Mouse (Mus musculus) spleen, adult 2 months (tissue): ENCODE measurements around the gene Upp2. TPM values are rescaled to one million over a fixed set of nuclear protein-coding genes. Genes with fewer than 3 reads are reported as not detected.

Experiments
- DNase-seq, 2 experiments: peaks; one replicate each; pipeline versions ENCODE4 v3.0.0 to v3.0.0-alpha.2; 2012 to 2021; ENCODE audit warnings: low spot score in 2 of 2, low read depth in 1 of 2
- H3K27ac ChIP-seq: fragments of 200-500 bp; 2 replicates; pipeline ENCODE4 v1.5.1; 2012; ENCODE audit warnings: low read length, inconsistent platforms; ENCODE audit not compliant: insufficient read depth
- H3K27me3 ChIP-seq: fragments of 200-500 bp; 2 replicates; pipeline ENCODE4 v1.6.1; 2012; ENCODE audit warnings: mild to moderate bottlenecking, moderate library complexity, low read length, inconsistent platforms; ENCODE audit not compliant: control insufficient read depth, insufficient read depth
- H3K36me3 ChIP-seq: fragments of 200-500 bp; 2 replicates; pipeline ENCODE4 v1.6.1; 2012; ENCODE audit warnings: mild to moderate bottlenecking, low read length, inconsistent platforms; ENCODE audit not compliant: control insufficient read depth, insufficient read depth
- H3K4me1 ChIP-seq: fragments of 200-500 bp; 2 replicates; pipeline ENCODE4 v1.6.1; 2011; ENCODE audit warnings: inconsistent platforms; ENCODE audit not compliant: control insufficient read depth, insufficient read depth, insufficient read length
- H3K4me3 ChIP-seq: fragments of 200-500 bp; 2 replicates; pipeline ENCODE4 v1.5.1; 2011; ENCODE audit warnings: mild to moderate bottlenecking, inconsistent platforms; ENCODE audit not compliant: insufficient read depth, insufficient read length; ENCODE audit errors: extremely low read depth
- CTCF ChIP-seq: fragments of 200-500 bp; IDR thresholded peaks from 2 replicates; pipeline ENCODE4 v1.5.1; 2011; ENCODE audit warnings: mild to moderate bottlenecking, inconsistent platforms; ENCODE audit not compliant: insufficient read depth, insufficient read length, insufficient replicate concordance; ENCODE audit errors: extremely low read depth
- POLR2A ChIP-seq: fragments of 200-500 bp; IDR thresholded peaks from 2 replicates; pipeline ENCODE4 v1.6.1; 2011; ENCODE audit warnings: low read depth, low read length, inconsistent platforms
- whole genome bisulfite sequencing: fragments of 180-500 bp; shearing (Covaris S2); methylation state at CpG from one replicate; pipeline ENCODE4 v1.1.7; 2018; 5-methylcytosine and 5-hydroxymethylcytosine counted together
- polyA plus RNA-seq: library from polyadenylated mRNA; depleted of rRNA; stranded (reverse); fragments of >200 nt; gene quantifications from 2 replicates; pipeline ENCODE4 v1.2.3, GENCODE M21; 2012

Gene Upp2
- polyA plus RNA-seq, 1 experiment, result 1.3 TPM

GRCm38 (mm10) chr2:58527786-58528185 lies 39.3 kb upstream of the Upp2 start:
- DNase-seq, result no peak
- TF ChIP-seq CTCF (no peak), POLR2A (no peak)
- no peaks in the 10 kb centered on the region for H3K4me1 ChIP-seq
- H3K4me3 ChIP-seq, result no peak overlapping the region
- H3K27ac ChIP-seq, result no peak overlapping the region
- H3K36me3 ChIP-seq, result no peaks in the 10 kb centered on the region
- H3K27me3 ChIP-seq, result no peaks in the 10 kb centered on the region
- WGBS, result 79% methylated on average over 3 of the region's 3 CpGs

- Histone ChIP-seq H3K36me3 (no peaks in the 10 kb centered on the region), H3K27me3 (no peaks in the 10 kb centered on the region), H3K27ac (no peak overlapping the region), H3K4me3 (no peak overlapping the region), H3K4me1 (no peaks in the 10 kb centered on the region)
- WGBS, result 86% methylated on average over 5 of the region's 5 CpGs
- TF ChIP-seq CTCF, result no peak
- DNase-seq, result no peak
Observed at GRCm38 (mm10) chr2:58529384-58529783, 37.7 kb upstream of the Upp2 start.

GRCm38 (mm10) chr2:58529860-58530440 lies 37.1 kb upstream of the Upp2 start:
- 72% methylated on average over 7 of the region's 7 CpGs for WGBS
- no peaks in the 10 kb centered on the region for H3K36me3 ChIP-seq
- H3K27ac ChIP-seq, result no peak overlapping the region
- no peak overlapping the region for H3K4me3 ChIP-seq
- H3K27me3 ChIP-seq, result no peaks in the 10 kb centered on the region
- TF ChIP-seq CTCF, result no peak
- no peak for TF ChIP-seq POLR2A
- no peaks in the 10 kb centered on the region for H3K4me1 ChIP-seq
- DNase-seq, result no peak

- no peak overlapping the region for H3K27ac ChIP-seq
- H3K36me3 ChIP-seq, result no peaks in the 10 kb centered on the region
- no peak overlapping the region for H3K4me3 ChIP-seq
- DNase-seq, result no peak
- 90% methylated on average over 4 of the region's 4 CpGs for WGBS
- no peaks in the 10 kb centered on the region for H3K4me1 ChIP-seq
- TF ChIP-seq POLR2A (no peak), CTCF (no peak)
- H3K27me3 ChIP-seq, result no peaks in the 10 kb centered on the region
Observed at GRCm38 (mm10) chr2:58530521-58530920, 36.6 kb upstream of the Upp2 start.

GRCm38 (mm10) chr2:58532260-58532850 lies 34.7 kb upstream of the Upp2 start:
- no peak for DNase-seq
- H3K4me1 ChIP-seq, result no peaks in the 10 kb centered on the region
- no peak for TF ChIP-seq POLR2A
- no peak for TF ChIP-seq CTCF

GRCm38 (mm10) chr2:58533521-58534001 lies 33.5 kb upstream of the Upp2 start:
- Histone ChIP-seq H3K4me1 (no peaks in the 10 kb centered on the region), H3K36me3 (no peaks in the 10 kb centered on the region), H3K27ac (no peak overlapping the region), H3K27me3 (no peaks in the 10 kb centered on the region), H3K4me3 (no peak overlapping the region)
- 53% methylated on average over 7 of the region's 7 CpGs for WGBS
- no peak for DNase-seq
- TF ChIP-seq POLR2A (no peak), CTCF (no peak)

More at GRCm38 (mm10) chr2:58532260-58532850, 34.7 kb upstream of the Upp2 start:
- H3K27ac ChIP-seq, result no peak overlapping the region
- H3K27me3 ChIP-seq, result no peaks in the 10 kb centered on the region
- no peaks in the 10 kb centered on the region for H3K36me3 ChIP-seq
- no peak overlapping the region for H3K4me3 ChIP-seq
- WGBS, result 67% methylated on average over 10 of the region's 10 CpGs

- Histone ChIP-seq H3K4me1 (no peaks in the 10 kb centered on the region), H3K36me3 (no peaks in the 10 kb centered on the region), H3K27ac (no peak overlapping the region), H3K27me3 (no peaks in the 10 kb centered on the region), H3K4me3 (no peak overlapping the region)
- DNase-seq, result no peak
- WGBS, result 44% methylated on average over 4 of the region's 4 CpGs
- TF ChIP-seq CTCF (no peak), POLR2A (no peak)
Observed at GRCm38 (mm10) chr2:58534379-58534778, 32.7 kb upstream of the Upp2 start.
